In genomic region chr14:98829958-98830633, GRCm38 (mm10) we compare ENCODE assay signal across 27 mouse cellular contexts.
DNase-seq lines count a peak whose midpoint lies in the region; ATAC-seq lines count a peak whose summit lies in the region.
"Had no signal": no experiment of that assay in that cellular context is flagged by ENCODE, and none has a peak within 500 bp of the region (broad histone marks: within the 10 kb centered on the region; RNA-seq: fewer than 3 reads in every experiment).

No protein-coding gene starts in this region.

- WGBS in forebrain, embryonic 14.5 days, result 34% methylated on average over 5 of the region's 5 CpGs
- 31% methylated on average over 5 of the region's 5 CpGs for WGBS in forebrain, embryonic 15.5 days

- DNase-seq in forebrain, embryonic 14.5 days (ENCODE audit: low spot score), result peak; percentile 46
- peak; percentile 34 for DNase-seq in left cerebral cortex, postnatal 4 days
- no peak for DNase-seq in left cerebral cortex, adult 11 months (ENCODE audit: low spot score)
- peak; percentile 16 for DNase-seq in brain, adult 2 months (ENCODE audit: low read depth, low spot score)
- DNase-seq in retina, postnatal 1 day, result peak; percentile 51
- DNase-seq in gastrocnemius, adult 18-20 months (ENCODE audit: low spot score), result no peak
- DNase-seq: adrenal gland, adult 8-10 months; cerebellum, adult 8-10 months; cerebellum, postnatal 36 days; gastrocnemius, postnatal 36 days; heart, adult 2 months; heart, postnatal 36 days; kidney, adult 2 months; layer of hippocampus, adult 9-11 months; lung, embryonic 14.5 days; right cerebral cortex, postnatal 14 days had no signal

- peaks cover 6% of the 10 kb centered on the region; the same call in 1 of the 2 replicates for H3K27me3 ChIP-seq in forebrain, embryonic 14.5 days (replicated peaks; ENCODE audit: control insufficient read depth, insufficient read depth, low read length)
- H3K27me3 ChIP-seq in forebrain, embryonic 15.5 days, result no peaks in the 10 kb centered on the region
- H3K27me3 ChIP-seq: CH12.LX; embryonic facial prominence, embryonic 15.5 days; heart, embryonic 15.5 days; limb, embryonic 15.5 days had no signal

- no peak overlapping the region for H3K27ac ChIP-seq in forebrain, embryonic 14.5 days (ENCODE audit: low read depth, low read length)
- no peak overlapping the region for H3K27ac ChIP-seq in forebrain, embryonic 15.5 days (replicated peaks)
- H3K27ac ChIP-seq: embryonic facial prominence, embryonic 15.5 days; heart, adult 2 months; heart, embryonic 15.5 days; kidney, postnatal 0 days; left cerebral cortex, adult 2 months; limb, embryonic 15.5 days; liver, embryonic 14.5 days; stomach, postnatal 0 days had no signal

- H3K4me3 ChIP-seq in forebrain, embryonic 14.5 days (ENCODE audit: low read depth, low read length), result no peak overlapping the region
- H3K4me3 ChIP-seq in forebrain, embryonic 15.5 days, result no peak overlapping the region
- H3K4me3 ChIP-seq: embryonic facial prominence, embryonic 15.5 days; heart, adult 2 months; heart, embryonic 15.5 days; left cerebral cortex, adult 2 months; limb, embryonic 15.5 days had no signal

- intact Hi-C loops in left cerebral cortex, postnatal 4 days (cut with DNase I), result no loop called here

- no peak overlapping the region for H3K4me2 ChIP-seq in forebrain, embryonic 14.5 days (ENCODE audit: low read length)
- no peak overlapping the region for H3K4me2 ChIP-seq in forebrain, embryonic 15.5 days (replicated peaks)
- H3K4me2 ChIP-seq: embryonic facial prominence, embryonic 15.5 days; heart, embryonic 15.5 days; limb, embryonic 15.5 days; lung, embryonic 14.5 days had no signal

- H3K9ac ChIP-seq in forebrain, embryonic 14.5 days (ENCODE audit: low read length), result no peak overlapping the region
- no peak overlapping the region for H3K9ac ChIP-seq in forebrain, embryonic 15.5 days (replicated peaks)
- H3K9ac ChIP-seq: embryonic facial prominence, embryonic 15.5 days; heart, embryonic 15.5 days; limb, embryonic 15.5 days; liver, embryonic 14.5 days; lung, embryonic 14.5 days had no signal

- H3K9me3 ChIP-seq in forebrain, embryonic 14.5 days (replicated peaks; ENCODE audit: control insufficient read depth, low read length), result no peaks in the 10 kb centered on the region
- H3K9me3 ChIP-seq in forebrain, embryonic 15.5 days, result no peaks in the 10 kb centered on the region
- H3K9me3 ChIP-seq: embryonic facial prominence, embryonic 15.5 days; heart, embryonic 15.5 days; limb, embryonic 15.5 days had no signal

- H3K4me1 ChIP-seq in forebrain, embryonic 14.5 days (ENCODE audit: control insufficient read depth, insufficient read depth, low read length), result peaks cover 6% of the 10 kb centered on the region; the same call in 1 of the 2 replicates
- H3K4me1 ChIP-seq in forebrain, embryonic 15.5 days, result peaks cover 11% of the 10 kb centered on the region
- H3K4me1 ChIP-seq: embryonic facial prominence, embryonic 15.5 days; heart, embryonic 15.5 days had no signal

- H3K36me3 ChIP-seq in forebrain, embryonic 14.5 days (ENCODE audit: control insufficient read depth, insufficient read depth, low read length), result no peaks in the 10 kb centered on the region
- no peaks in the 10 kb centered on the region for H3K36me3 ChIP-seq in forebrain, embryonic 15.5 days
- H3K36me3 ChIP-seq: embryonic facial prominence, embryonic 15.5 days; G1E; heart, embryonic 15.5 days; limb, embryonic 15.5 days had no signal

- ATAC-seq in forebrain, embryonic 14.5 days, result 0 out of 2 replicates have a peak, but pooled peaks have one; percentile 11
- ATAC-seq in forebrain, embryonic 15.5 days (replicated peaks), result no peak; the same call in 1 of the 2 replicates
- ATAC-seq: activated CD4-positive, CD25-positive, alpha-beta regulatory T cell, adult 4 months had no signal

Comparison
In these comparisons a context has a peak if more than half of its experiments do, and no peak if none do; other contexts are left out.
1. DNase-seq: peak in forebrain, embryonic 14.5 days (single experiment), left cerebral cortex, postnatal 4 days (single experiment), brain, adult 2 months (single experiment) and retina, postnatal 1 day (single experiment); none in left cerebral cortex, adult 11 months (single experiment) and gastrocnemius, adult 18-20 months (single experiment).